Mouse (Mus musculus) heart, embryonic 14.5 days (tissue): ENCODE measurements at regions not wholly inside any gene's neighbourhood (a gene's known extent, or its start where the extent isn't known, plus 50 kb on each side); places are given as distances from the start of the nearest gene placed in this dataset.
"Not testable (repeated sequence)": the region's sequence is repeated elsewhere in the genome, so short reads cannot be mapped to it uniquely, and the experiment has no call there.

ENCODE experiments used
- ATAC-seq: fragments of 200-750 bp; cut with Nextera tagmentation; 2 replicates; pipeline ENCODE4 v1.8.0; 2017; ENCODE audit warnings: low read depth, moderate TSS enrichment; ENCODE audit not compliant: insufficient number of reproducible peaks, insufficient read depth, low FRiP score
- H3K27ac ChIP-seq, 2 experiments: fragments of 200-500 bp in 1 of 2; fragments of 300-500 bp in 1 of 2; sonication (generic) in 1 of 2; replicated peaks in 1 of 2; 2 replicates each; pipeline ENCODE4 v1.5.1; 2012 to 2014; ENCODE audit warnings: low read depth in 2 of 2, low read length in 2 of 2, control low read depth in 1 of 2, mild to moderate bottlenecking in 1 of 2, mixed read lengths in 1 of 2; ENCODE audit not compliant: control insufficient read depth in 1 of 2, insufficient read depth in 1 of 2
- H3K27me3 ChIP-seq: fragments of 300-500 bp; sonication (generic); 2 replicates; pipeline ENCODE4 v1.6.1; 2014; ENCODE audit warnings: mild to moderate bottlenecking, low read length, control low read depth; ENCODE audit not compliant: control insufficient read depth, insufficient read depth
- H3K36me3 ChIP-seq: fragments of 300-500 bp; sonication (generic); 2 replicates; pipeline ENCODE4 v1.6.1; 2014; ENCODE audit warnings: mild to moderate bottlenecking, control low read depth, low read length, mixed read lengths; ENCODE audit not compliant: control insufficient read depth, insufficient read depth
- H3K4me1 ChIP-seq, 2 experiments: fragments of 200-500 bp in 1 of 2; fragments of 300-500 bp in 1 of 2; sonication (generic) in 1 of 2; 2 replicates each; pipeline ENCODE4 v1.6.1; 2012 to 2014; ENCODE audit warnings: low read length in 2 of 2, control low read depth in 1 of 2, mixed read lengths in 1 of 2; ENCODE audit not compliant: control insufficient read depth in 2 of 2, insufficient read depth in 2 of 2
- H3K4me2 ChIP-seq: fragments of 300-500 bp; sonication (generic); 2 replicates; pipeline ENCODE4 v1.6.1; 2014; ENCODE audit warnings: mild to moderate bottlenecking, low read length
- H3K4me3 ChIP-seq, 2 experiments: fragments of 200-500 bp in 1 of 2; fragments of 300-500 bp in 1 of 2; sonication (generic) in 1 of 2; 2 replicates each; pipeline ENCODE4 v1.5.1; 2012 to 2014; ENCODE audit warnings: low read length in 2 of 2, mild to moderate bottlenecking in 2 of 2, control low read depth in 1 of 2, low read depth in 1 of 2, moderate library complexity in 1 of 2; ENCODE audit not compliant: control insufficient read depth in 1 of 2, insufficient read depth in 1 of 2
- H3K9ac ChIP-seq: fragments of 300-500 bp; sonication (generic); 2 replicates; pipeline ENCODE4 v1.6.1; 2014; ENCODE audit warnings: mild to moderate bottlenecking, low read length
- H3K9me3 ChIP-seq: fragments of 300-500 bp; sonication (generic); 2 replicates; pipeline ENCODE4 v1.6.1; 2016; ENCODE audit warnings: low read length, control low read depth; ENCODE audit not compliant: control insufficient read depth
- WGBS: fragments of 180-500 bp; shearing (Covaris S2); extraction: QIAGEN DNeasy Blood & Tissue Kit; methylation state at CpG from one replicate; pipeline ENCODE4 v1.1.7; 2014; 5-methylcytosine and 5-hydroxymethylcytosine counted together

DNA sequence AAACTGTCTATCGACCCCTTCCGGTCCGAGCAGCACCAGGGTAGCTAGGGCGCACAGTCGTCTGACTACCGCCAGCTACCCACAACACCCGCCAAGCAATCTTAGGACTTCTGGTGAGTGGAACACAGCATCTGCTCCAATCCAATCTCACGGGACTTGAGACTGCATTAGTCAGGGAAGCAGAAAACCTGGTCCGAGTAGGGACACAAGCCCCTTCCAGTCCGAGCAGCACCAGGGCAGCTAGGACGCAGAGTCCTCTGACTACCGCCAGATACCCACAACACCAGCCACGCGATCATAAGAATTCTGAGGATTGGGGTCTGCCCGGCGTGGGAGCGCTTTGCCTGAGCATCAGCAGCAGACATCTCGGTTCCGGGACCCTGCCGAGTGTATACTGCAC is 79.6 kb downstream of the Gm10715 start:
- ATAC-seq, H3K27me3 ChIP-seq, H3K4me3 ChIP-seq: not testable (repeated sequence)

GRCm38 (mm10) chr9:3161181-3161580 is 124.5 kb downstream of the Gm10715 start:
- H3K9ac ChIP-seq: no peak overlapping the region
- no peak for ATAC-seq
- no peak overlapping the region for H3K4me3 ChIP-seq
- H3K27ac ChIP-seq: no peak overlapping the region
- H3K27me3 ChIP-seq: no peaks in the 10 kb centered on the region
- H3K36me3 ChIP-seq: no peaks in the 10 kb centered on the region
- peaks cover 27% of the 10 kb centered on the region for H3K9me3 ChIP-seq
- no peaks in the 10 kb centered on the region for H3K4me1 ChIP-seq
- H3K4me2 ChIP-seq: no peak overlapping the region

More for the DNA sequence above, 79.6 kb downstream of the Gm10715 start:
- H3K9ac ChIP-seq, H3K4me2 ChIP-seq, H3K27ac ChIP-seq, H3K36me3 ChIP-seq, H3K4me1 ChIP-seq: not testable (repeated sequence)
- H3K9me3 ChIP-seq: peaks cover 14% of the 10 kb centered on the region; the same call in 1 of the 2 replicates
- WGBS: 82% methylated on average over 20 of the region's 20 CpGs

- ATAC-seq: no peak
- Histone ChIP-seq H3K27ac (no peak overlapping the region), H3K4me3 (no peak overlapping the region), H3K9ac (no peak overlapping the region), H3K36me3 (no peaks in the 10 kb centered on the region), H3K4me2 (no peak overlapping the region), H3K27me3 (no peaks in the 10 kb centered on the region), H3K4me1 (no peaks in the 10 kb centered on the region), H3K9me3 (peaks cover 32% of the 10 kb centered on the region)
These were observed 147.7 kb downstream of the Gm10715 start for GRCm38 (mm10) chr9:3184343-3184742.

GRCm38 (mm10) chr9:3199151-3200018 is 135.6 kb upstream of the Alkbh8 start:
- H3K4me1 ChIP-seq: no peaks in the 10 kb centered on the region
- H3K9me3 ChIP-seq: peaks cover 8% of the 10 kb centered on the region; the same call in 1 of the 2 replicates
- no peak overlapping the region for H3K4me2 ChIP-seq
- H3K27me3 ChIP-seq: no peaks in the 10 kb centered on the region
- H3K9ac ChIP-seq: no peak overlapping the region
- ATAC-seq: peak; percentile 31; the same call in 1 of the 2 replicates
- no peak overlapping the region for H3K4me3 ChIP-seq
- H3K36me3 ChIP-seq: no peaks in the 10 kb centered on the region
- WGBS: 31% methylated on average over 33 of the region's 33 CpGs
- H3K27ac ChIP-seq: no peak overlapping the region

DNA sequence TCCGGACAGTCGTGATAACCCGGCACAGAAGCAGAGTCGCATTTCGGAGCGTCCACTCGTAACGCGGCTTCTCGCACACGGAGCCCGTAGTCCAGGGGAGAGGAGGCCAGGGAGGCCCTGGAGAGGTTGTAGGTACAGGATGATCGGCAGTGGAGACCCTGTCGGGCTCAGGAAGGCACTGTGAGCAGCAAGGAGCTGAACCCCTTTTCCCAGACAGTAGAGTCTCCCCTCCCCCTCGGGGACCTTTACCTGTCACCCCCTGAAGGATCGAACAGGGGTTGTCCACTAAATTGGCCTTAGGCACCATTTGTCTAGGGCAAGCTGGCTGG is 135.0 kb upstream of the Alkbh8 start:
- not testable (repeated sequence) for H3K4me3 ChIP-seq, H3K27me3 ChIP-seq, H3K36me3 ChIP-seq, H3K4me2 ChIP-seq, H3K4me1 ChIP-seq, H3K9me3 ChIP-seq, H3K9ac ChIP-seq, H3K27ac ChIP-seq
- peak; percentile 17; the same call in 1 of the 2 replicates for ATAC-seq
- 54% methylated on average over 16 of the region's 16 CpGs for WGBS

GRCm38 (mm10) chr9:3208120-3208519 is 126.8 kb upstream of the Alkbh8 start:
- not testable (repeated sequence) for ATAC-seq, H3K9me3 ChIP-seq, H3K27ac ChIP-seq, H3K36me3 ChIP-seq, H3K9ac ChIP-seq, H3K4me1 ChIP-seq, H3K4me3 ChIP-seq, H3K4me2 ChIP-seq, H3K27me3 ChIP-seq
- WGBS: 87% methylated on average over 1 of the region's 1 CpGs

DNA sequence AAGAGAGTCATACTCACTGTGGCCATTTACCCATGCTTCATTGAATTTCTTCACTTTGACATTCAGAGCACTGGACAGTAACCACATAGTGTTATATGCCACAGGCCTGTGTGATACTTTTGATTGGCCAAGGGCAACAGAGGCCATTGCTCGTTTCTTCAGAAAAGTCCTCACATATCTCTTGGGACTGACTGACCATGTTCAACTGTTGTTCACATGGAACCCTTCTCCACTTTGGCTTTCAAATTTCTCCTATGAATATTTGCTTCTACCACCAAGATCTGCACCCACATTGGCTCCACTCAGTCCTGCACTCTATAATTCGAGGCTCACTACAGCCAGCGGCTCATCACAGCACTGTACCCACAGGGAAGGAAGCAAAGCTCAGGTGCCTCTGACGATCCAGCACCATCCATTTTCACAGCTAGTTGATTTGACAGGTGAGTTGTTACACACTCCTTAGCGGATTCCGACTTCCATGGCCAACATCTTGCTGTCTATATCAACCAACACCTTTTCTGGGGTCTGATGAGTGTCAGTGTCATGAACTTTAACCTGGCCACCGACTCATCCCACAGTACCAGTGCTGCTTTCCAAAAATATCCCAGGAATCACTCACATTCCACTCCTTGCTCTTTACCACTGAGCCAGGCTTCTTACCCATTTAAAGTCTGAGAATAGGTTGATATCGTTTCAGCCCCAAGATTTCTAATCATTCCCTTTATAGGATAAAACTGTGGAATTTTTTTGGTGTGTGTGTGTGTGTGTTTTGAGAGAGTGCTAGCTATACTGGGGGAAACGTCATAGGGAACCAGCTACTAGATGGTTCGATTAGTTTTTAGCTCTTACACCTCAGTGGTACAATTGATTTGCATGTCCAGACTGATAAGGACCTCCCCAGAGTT is 76.3 kb upstream of the Alkbh8 start:
- 55% methylated on average over 10 of the region's 10 CpGs for WGBS
- peak; percentile 100 for ATAC-seq
- peaks cover 5% of the 10 kb centered on the region; the same call in 1 of the 2 replicates for H3K9me3 ChIP-seq

More for the DNA sequence above, 76.3 kb upstream of the Alkbh8 start:
- no peaks in the 10 kb centered on the region for H3K4me1 ChIP-seq
- H3K36me3 ChIP-seq: no peaks in the 10 kb centered on the region
- no peak overlapping the region for H3K27ac ChIP-seq
- no peaks in the 10 kb centered on the region for H3K27me3 ChIP-seq
- H3K4me2 ChIP-seq: no peak overlapping the region
- H3K9ac ChIP-seq: no peak overlapping the region
- H3K4me3 ChIP-seq: no peak overlapping the region
